In genomic region chr9:54764561-54765217, GRCm38 (mm10) we compare ENCODE assay signal across 9 mouse cellular contexts. TPM values are rescaled to one million over a fixed set of nuclear protein-coding genes. Genes with fewer than 3 reads are reported as not detected.
DNase-seq lines count a peak whose midpoint lies in the region; ATAC-seq and TF ChIP-seq lines count a peak whose summit lies in the region.
"Had no signal": no experiment of that assay in that cellular context is flagged by ENCODE, and none has a peak within 500 bp of the region (broad histone marks: within the 10 kb centered on the region; RNA-seq: fewer than 3 reads in every experiment).

Crabp1 (plus strand) TSS chr9:54764748.

- TF ChIP-seq CTCF in midbrain, postnatal 0 days (IDR thresholded peaks at IDR 0.05): no peak

- peaks cover 90% of the 10 kb centered on the region for H3K27me3 ChIP-seq in megakaryocyte, embryonic 14.5 days (replicated peaks)
- H3K27me3 ChIP-seq in hindbrain, embryonic 13.5 days: peaks cover 67% of the 10 kb centered on the region
- H3K27me3 ChIP-seq in midbrain, postnatal 0 days (ENCODE audit: insufficient read depth, low read length): peaks cover 35% of the 10 kb centered on the region

- under 1% methylated on average over 45 of the region's 45 CpGs for WGBS in hindbrain, embryonic 13.5 days
- WGBS in midbrain, postnatal 0 days: 1% methylated on average over 44 of the region's 45 CpGs

- no peaks in the 10 kb centered on the region for H3K9me3 ChIP-seq in megakaryocyte, embryonic 14.5 days
- H3K9me3 ChIP-seq in hindbrain, embryonic 13.5 days: no peaks in the 10 kb centered on the region
- H3K9me3 ChIP-seq in midbrain, postnatal 0 days (ENCODE audit: low read length): no peaks in the 10 kb centered on the region

- peak within 1 kb of the TSS; percentile 32; the same call in 1 of the 2 replicates for H3K27ac ChIP-seq in hindbrain, embryonic 13.5 days
- no peak within 1 kb of the TSS for H3K27ac ChIP-seq in midbrain, postnatal 0 days (ENCODE audit: low read depth, low read length)

- peak within 1 kb of the TSS; percentile 77 for H3K4me2 ChIP-seq in hindbrain, embryonic 13.5 days
- peak within 1 kb of the TSS; percentile 67 for H3K4me2 ChIP-seq in midbrain, postnatal 0 days (ENCODE audit: low read depth, low read length, poor library complexity, severe bottlenecking)

- no peak for DNase-seq in frontal cortex, postnatal 25 days (ENCODE audit: low spot score in 2 of 2)
- DNase-seq in midbrain, postnatal 0 days (ENCODE audit: low spot score): no peak
- DNase-seq in cerebellum, adult 9-11 months: no peak

- H3K4me3 ChIP-seq in megakaryocyte, embryonic 14.5 days (replicated peaks): peak within 1 kb of the TSS; percentile 73
- H3K4me3 ChIP-seq in hindbrain, embryonic 13.5 days: peak within 1 kb of the TSS; percentile 49
- H3K4me3 ChIP-seq in midbrain, postnatal 0 days (ENCODE audit: low read depth, low read length): peak within 1 kb of the TSS; percentile 40

- ATAC-seq in frontal cortex, adult (ENCODE audit: low TSS enrichment): peak; percentile 34; the same call in 1 of the 2 replicates
- ATAC-seq in megakaryocyte, adult 5-6 weeks (ENCODE audit: poor library complexity, severe bottlenecking): no peak
- ATAC-seq in hindbrain, embryonic 13.5 days (ENCODE audit: low FRiP score): peak; percentile 52; the same call in 1 of the 2 replicates
- ATAC-seq in midbrain, postnatal 0 days (ENCODE audit: low FRiP score): 0 out of 2 replicates have a peak, but pooled peaks have one; percentile 34
- ATAC-seq in cerebellum, adult (ENCODE audit: insufficient number of reproducible peaks, low FRiP score, low TSS enrichment): no peak

- peaks cover 13% of the 10 kb centered on the region for H3K4me1 ChIP-seq in megakaryocyte, embryonic 14.5 days
- peaks cover 41% of the 10 kb centered on the region for H3K4me1 ChIP-seq in hindbrain, embryonic 13.5 days (replicated peaks)
- peaks cover 3% of the 10 kb centered on the region; the same call in 1 of the 2 replicates for H3K4me1 ChIP-seq in midbrain, postnatal 0 days (ENCODE audit: insufficient read depth, low read length)

- H3K9ac ChIP-seq in hindbrain, embryonic 13.5 days: peak within 1 kb of the TSS; percentile 73
- peak within 1 kb of the TSS; percentile 29; the same call in 1 of the 2 replicates for H3K9ac ChIP-seq in midbrain, postnatal 0 days (replicated peaks; ENCODE audit: low read length, poor library complexity, severe bottlenecking)

- H3K36me3 ChIP-seq in megakaryocyte, embryonic 14.5 days (replicated peaks; ENCODE audit: low read length): no peaks in the 10 kb centered on the region
- H3K36me3 ChIP-seq in hindbrain, embryonic 13.5 days: no peaks in the 10 kb centered on the region
- H3K36me3 ChIP-seq in midbrain, postnatal 0 days (ENCODE audit: insufficient read depth, low read length): no peaks in the 10 kb centered on the region

RNA-seq across cellular contexts. Expression of gene Crabp1, which starts in this region (rescaled TPM):
- polyA plus RNA-seq in megakaryocyte, embryonic 14.5 days (2012; ENCODE audit: insufficient read depth, low replicate concordance): not detected in 2 replicates
- not detected in 2 replicates for total RNA-seq in megakaryocyte, adult 5-6 weeks (2015)
- total RNA-seq in megakaryocyte, adult 5-6 weeks (2017): not detected in 2 replicates
- 368 and 389 TPM in 2 replicates for polyA plus RNA-seq in hindbrain, embryonic 13.5 days (2015; fragmentation: Nextera tagmentation; extraction: Ambion mirVana)
- 18.4 and 20.4 TPM in 2 replicates for total RNA-seq in midbrain, postnatal 0 days (2014; rRNA removed)
- polyA plus RNA-seq in midbrain, postnatal 0 days (2015; fragmentation: Nextera tagmentation; extraction: Ambion mirVana): 26.3 and 33.1 TPM in 2 replicates
- total RNA-seq: hematopoietic stem cell, adult 5-6 weeks had no signal

Comparison
In these comparisons a context has a peak if more than half of its experiments do, and no peak if none do; other contexts are left out.
1. RNA of gene Crabp1 (total RNA-seq): 18.4 to 20.4 TPM in midbrain, postnatal 0 days; not detected in megakaryocyte, adult 5-6 weeks; every median in the first group is over 10 times any median in the second.
2. RNA of gene Crabp1 (polyA plus RNA-seq): 368 to 389 TPM in hindbrain, embryonic 13.5 days and 26.3 to 33.1 TPM in midbrain, postnatal 0 days; not detected in megakaryocyte, embryonic 14.5 days; every median in the first group is over 10 times any median in the second.
3. RNA of gene Crabp1 (polyA plus RNA-seq): 368 to 389 TPM in hindbrain, embryonic 13.5 days; 26.3 to 33.1 TPM in midbrain, postnatal 0 days; every median in the first group is over 10 times any median in the second.
4. ATAC-seq: peak in frontal cortex, adult (single experiment), hindbrain, embryonic 13.5 days (single experiment) and midbrain, postnatal 0 days (single experiment); none in megakaryocyte, adult 5-6 weeks (single experiment) and cerebellum, adult (single experiment).
5. Peak in every context shown above with its lines, with median percentiles within 50 percentile points of each other: H3K4me3 ChIP-seq.